Mouse (Mus musculus): ENCODE measurements at regions not wholly inside any gene's neighbourhood (a gene's known extent, or its start where the extent isn't known, plus 50 kb on each side); places are given as distances from the start of the nearest gene placed in this dataset.

GRCm38 (mm10) chr13:48078214-48078613 is 182.8 kb upstream of the Id4 start:
- TF ChIP-seq CTCF (IDR thresholded peaks at IDR 0.05; ENCODE audit: insufficient read depth, low read depth, low read length) (no peak), POLR2A (IDR thresholded peaks at IDR 0.05; ENCODE audit: insufficient read depth, low read depth, low read length) (no peak)

All from olfactory bulb, adult 2 months (tissue).